Mouse (Mus musculus) monocyte, adult 2 months (primary cell): ENCODE data around the gene Gm281.
"Not testable (repeated sequence)": the region's sequence is repeated elsewhere in the genome, so short reads cannot be mapped to it uniquely, and the experiment has no call there.

Source experiments
- DNase-seq, 2 experiments: peaks; one replicate each; pipeline ENCODE4 v3.0.0; 2022; ENCODE audit warnings: low spot score in 2 of 2, low read depth in 1 of 2

The Gm281 gene

DNA sequence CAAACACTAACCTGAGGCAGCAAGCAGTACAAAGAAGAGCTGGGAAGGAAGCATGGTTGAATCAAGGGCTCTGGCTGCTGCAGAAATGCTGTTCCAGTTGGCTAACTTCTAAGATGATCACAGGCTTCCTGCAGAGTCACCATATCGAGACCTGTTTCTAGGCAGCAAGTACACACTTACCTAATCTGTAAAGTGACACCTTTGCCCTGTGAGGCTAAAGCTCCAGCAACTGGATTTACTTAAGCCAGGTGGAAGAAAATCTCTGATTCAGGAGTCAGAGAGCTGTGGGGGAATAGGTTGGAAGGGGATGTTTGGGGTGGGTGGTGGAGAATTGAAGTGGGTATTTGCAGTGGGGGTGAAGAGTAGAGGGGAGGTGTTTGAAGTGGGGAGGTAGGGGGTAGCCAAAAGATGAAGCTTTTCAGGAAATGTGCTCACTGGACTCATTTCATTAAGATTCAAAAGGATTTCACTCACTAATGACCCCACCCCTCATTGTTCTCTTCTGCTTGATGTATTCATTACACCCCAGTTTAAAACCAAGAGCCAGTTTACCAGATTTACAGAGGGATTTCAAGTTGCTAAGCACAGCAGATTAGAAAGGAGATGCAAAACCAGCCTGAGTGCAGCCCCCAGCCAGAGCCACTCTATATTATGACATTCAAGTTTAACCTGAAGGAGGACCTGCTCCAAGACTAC lies at the start of gene Gm281:
TSS of gene Gm281 (minus strand) at position 92 of the 696 bp plus-strand sequence.
- DNase-seq = no peak

GRCm38 (mm10) chr14:13963527-13963926 lies 49.2 kb upstream of the Gm281 start:
- DNase-seq = no peak

GRCm38 (mm10) chr14:13962476-13962875 lies 48.2 kb upstream of the Gm281 start:
- DNase-seq = no peak

GRCm38 (mm10) chr14:13961401-13962112 lies 47.3 kb upstream of the Gm281 start, which contains the start of the genes Atxn7 and Thoc7:
Atxn7 (plus strand) TSS chr14:13961440.
Thoc7 (minus strand) TSS chr14:13961852.
- DNase-seq = peak in 1 of 2 experiments; percentile 34

- peak in 1 of 2 experiments; percentile 21 for DNase-seq
Measured at GRCm38 (mm10) chr14:13960482-13961325, 46.4 kb upstream of the Gm281 start.

DNA sequence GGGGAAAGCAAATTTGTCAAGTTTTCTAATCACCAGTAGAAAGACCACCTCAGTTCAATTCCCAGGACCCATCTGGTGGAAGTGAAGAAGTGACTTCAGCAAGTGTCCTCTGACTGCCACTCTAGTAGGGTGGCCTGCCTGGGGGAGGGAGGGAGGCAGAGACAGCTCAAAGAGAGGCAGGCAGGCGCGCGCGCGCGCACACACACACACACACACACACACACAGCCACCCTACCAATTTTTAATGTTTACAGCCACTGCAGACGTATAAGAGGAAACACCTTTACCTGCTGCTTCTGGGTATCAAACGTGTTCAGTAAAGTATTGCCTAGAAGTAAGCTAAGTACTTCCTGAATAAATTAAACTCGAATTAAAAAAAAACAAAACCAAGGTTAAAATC lies 45.8 kb upstream of the Gm281 start:
- DNase-seq = no peak

- not testable (repeated sequence) for DNase-seq
Measured at GRCm38 (mm10) chr14:13952151-13952550, 37.9 kb upstream of the Gm281 start.

DNA sequence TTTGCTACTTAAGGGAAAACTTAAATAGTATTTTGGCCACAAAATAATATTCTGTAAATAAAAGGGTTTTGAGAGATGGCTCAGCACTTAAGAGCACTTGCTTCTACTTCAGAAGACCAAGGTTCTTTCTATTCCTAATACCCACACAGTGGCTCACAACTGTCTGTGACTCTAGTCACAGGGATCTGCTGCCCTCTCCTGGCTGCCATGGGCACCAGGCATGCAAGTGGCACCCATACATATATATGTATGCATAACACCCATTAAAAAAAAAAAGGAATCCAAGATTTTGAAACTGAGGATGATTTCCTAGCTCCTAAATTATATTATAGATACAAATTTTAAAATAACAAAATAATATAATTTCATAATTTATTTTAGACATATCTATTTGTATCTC lies 36.1 kb upstream of the Gm281 start:
- DNase-seq = peak in 1 of 2 experiments; percentile 19

GRCm38 (mm10) chr14:13948345-13948744 lies 34.1 kb upstream of the Gm281 start:
- DNase-seq = no peak

DNA sequence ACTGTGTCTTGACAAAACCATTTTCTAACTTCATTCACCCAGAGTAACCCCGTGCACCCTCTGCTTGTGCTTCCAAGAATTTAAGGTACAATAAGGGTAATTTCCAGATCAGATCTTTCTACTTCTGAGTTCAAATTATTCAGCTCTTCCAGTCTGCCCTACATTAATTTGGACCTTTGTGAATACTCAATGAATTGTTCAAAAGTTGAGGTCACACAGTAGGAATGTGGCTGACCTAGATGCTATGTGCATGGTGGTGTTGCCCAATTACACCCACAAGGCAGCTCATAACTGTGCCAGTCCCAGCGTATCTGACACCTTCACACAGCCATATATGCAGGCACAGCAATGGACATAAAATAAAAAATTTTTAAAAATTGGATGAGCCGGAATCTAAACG lies 30.4 kb upstream of the Gm281 start:
- DNase-seq = no peak

- no peak for DNase-seq
Measured at GRCm38 (mm10) chr14:13934052-13934371, 19.7 kb upstream of the Gm281 start.

- no peak for DNase-seq
Measured at GRCm38 (mm10) chr14:13933290-13934051, 19.2 kb upstream of the Gm281 start.

DNA sequence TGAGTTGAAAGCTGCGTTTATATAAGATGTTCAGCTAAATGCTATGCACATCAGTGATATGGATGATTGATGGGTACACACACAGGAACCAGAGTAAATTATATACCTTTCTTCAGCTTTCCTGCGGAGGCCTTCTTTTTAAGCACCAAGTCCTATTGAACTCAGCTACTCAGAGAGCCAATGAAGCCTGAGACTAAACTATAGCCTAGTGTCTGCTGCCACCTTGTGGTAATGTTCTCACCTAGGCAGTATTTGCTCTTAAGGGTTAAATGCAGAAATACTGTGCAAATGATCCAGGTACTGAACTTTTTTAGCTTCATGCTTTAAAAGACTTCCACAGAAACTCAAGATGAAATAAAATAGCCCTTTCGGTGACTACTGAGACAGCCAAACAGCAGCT lies 3.4 kb upstream of the Gm281 start:
- peak in 1 of 2 experiments; percentile 2 for DNase-seq

- DNase-seq = no peak
Measured at GRCm38 (mm10) chr14:13917208-13917607, 2.9 kb upstream of the Gm281 start.

DNA sequence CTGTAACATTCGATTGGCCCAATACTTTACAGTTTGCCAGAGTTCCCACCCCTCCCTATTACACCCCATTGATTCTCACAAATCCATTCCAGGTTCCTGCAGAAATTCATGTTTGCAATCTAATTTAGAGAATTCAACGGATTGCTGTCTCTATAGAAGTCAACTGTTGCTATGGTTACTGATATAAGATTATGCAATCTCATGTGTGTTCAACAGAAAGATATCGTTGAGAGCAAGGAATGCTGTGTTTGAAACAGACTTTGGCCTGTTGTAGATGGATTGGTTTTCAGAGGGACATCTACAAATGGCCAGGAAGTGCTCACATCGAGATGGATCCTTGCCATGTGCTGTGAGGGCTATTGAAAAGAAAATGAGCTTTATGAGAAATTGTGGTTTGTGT lies 929 bp upstream of the Gm281 start:
- DNase-seq = no peak

DNA sequence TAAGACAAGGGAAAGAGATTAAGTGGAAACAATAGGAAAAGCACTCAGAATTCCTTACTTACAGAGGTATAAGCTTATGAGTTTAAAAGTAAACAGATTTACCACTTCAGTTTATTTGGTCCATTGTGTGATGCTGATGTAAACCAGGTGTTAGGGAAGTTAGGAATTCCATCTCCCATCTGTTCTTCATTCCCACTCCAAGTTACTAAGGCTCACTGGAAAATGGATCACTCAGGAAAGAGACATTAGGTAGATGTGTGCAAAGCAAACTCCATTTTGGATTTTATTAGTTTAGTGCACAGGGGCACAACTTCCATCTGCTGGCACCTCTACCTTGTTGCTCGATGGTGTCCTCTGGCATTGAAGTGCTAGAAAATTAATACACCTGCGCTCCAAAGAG lies 4.1 kb downstream of the Gm281 start:
- no peak for DNase-seq

DNA sequence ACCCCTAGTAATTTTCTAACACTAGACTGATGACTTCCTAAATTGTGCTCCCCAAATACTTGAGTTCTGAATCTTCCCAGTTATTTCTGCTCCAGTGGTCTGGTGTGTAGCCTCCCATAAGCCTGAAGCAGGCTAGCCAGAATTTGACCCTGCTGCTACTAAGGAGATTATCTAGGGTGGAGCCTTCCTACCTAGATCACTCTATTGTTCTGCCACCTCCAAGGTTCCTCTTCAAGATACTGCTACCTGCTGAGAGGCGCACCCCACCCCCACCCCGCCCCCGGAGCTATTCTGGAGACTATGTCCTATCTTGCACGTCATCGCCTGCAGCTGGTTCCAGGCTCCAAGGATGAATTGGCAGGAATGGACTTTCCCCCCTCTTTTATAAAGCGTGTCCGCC lies 7.1 kb downstream of the Gm281 start:
- DNase-seq = no peak

DNA sequence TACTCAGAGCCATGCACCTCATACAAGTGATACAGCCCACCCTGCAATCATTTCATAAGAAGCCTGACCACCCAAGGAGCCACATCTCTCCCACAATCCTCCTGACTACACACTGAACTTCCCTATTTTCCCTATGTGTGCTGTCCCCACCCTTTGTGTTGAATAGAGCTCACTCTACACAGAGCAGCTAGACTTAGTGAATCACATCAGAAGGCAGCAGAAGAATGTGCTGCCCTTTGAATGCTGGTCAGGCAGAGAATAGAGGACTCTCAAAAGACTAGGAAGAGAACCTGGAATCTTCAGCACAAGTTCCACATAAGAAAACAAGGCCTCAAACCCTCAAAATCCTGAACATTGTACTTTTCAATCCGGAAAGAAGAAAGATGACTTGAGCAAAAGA lies 7.8 kb downstream of the Gm281 start:
- DNase-seq = no peak

GRCm38 (mm10) chr14:13901611-13902067 lies 12.6 kb downstream of the Gm281 start:
- no peak for DNase-seq

GRCm38 (mm10) chr14:13895198-13895597 lies 19.1 kb downstream of the Gm281 start:
- no peak for DNase-seq

DNA sequence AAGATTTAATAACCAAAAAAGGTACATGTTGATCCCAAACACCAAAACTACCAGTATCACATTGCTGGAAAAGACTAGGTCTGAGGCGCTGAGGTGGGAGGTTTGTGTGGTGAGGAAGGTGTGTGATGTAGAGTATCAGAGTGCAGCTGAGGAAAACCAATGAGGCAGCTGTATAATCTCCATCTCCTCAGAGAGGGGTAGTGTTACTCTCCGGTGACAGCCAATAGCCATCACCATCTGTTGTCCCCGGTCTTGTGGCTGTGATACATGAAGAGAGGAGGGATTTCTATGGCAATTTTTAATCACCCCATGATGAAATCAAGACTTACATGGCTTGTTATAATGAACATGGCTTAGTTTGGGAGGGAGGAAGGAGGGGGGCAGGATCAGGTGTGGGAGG lies 20.5 kb downstream of the Gm281 start:
- DNase-seq = no peak
